Mouse (Mus musculus): ENCODE results near the gene Pin1.

Pin1 gene

DNA sequence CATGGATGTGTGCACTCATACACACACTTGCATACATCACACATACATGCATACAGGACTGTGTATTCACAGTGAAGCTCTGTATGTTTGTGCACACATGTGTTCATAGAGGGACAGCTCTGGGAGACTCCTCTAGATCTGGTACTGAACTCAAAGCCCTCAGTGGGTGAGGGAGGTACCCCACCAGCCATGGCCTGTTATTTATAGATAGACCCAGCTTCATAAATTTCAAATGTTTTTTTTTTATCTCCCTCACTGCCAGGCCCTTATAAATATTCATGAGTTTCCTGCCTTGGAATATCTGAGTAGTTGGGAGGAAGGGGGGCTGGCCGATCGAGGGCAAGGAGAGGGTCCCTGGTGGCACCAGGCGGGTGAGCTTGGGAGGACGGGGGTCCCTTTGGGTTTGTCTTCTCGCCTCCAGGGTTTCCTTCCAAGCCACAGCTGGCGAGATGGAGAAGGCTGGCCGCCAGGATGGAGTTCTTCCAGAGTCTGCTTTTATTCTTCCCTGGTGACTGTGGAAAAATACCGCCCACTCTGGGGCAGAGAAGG lies 52.0 kb downstream of the Pin1 start:
- no peak for DNase-seq (ENCODE audit: low spot score in 2 of 2)

DNA sequence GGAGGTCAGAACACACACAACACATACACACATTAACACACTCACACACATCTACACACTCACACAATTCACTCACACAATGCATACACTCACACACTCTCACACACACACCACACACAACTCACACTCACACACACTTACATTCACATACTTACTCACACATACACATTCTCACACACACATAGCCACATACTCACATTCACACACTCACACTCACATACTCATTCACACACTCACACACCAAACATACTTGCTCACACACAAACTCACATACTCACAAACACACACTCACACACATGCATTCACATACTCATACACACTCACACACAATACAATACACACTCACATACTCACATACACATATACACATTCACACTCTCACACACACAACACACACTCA lies 53.5 kb downstream of the Pin1 start:
- DNase-seq (ENCODE audit: low spot score in 2 of 2), result no peak

DNA sequence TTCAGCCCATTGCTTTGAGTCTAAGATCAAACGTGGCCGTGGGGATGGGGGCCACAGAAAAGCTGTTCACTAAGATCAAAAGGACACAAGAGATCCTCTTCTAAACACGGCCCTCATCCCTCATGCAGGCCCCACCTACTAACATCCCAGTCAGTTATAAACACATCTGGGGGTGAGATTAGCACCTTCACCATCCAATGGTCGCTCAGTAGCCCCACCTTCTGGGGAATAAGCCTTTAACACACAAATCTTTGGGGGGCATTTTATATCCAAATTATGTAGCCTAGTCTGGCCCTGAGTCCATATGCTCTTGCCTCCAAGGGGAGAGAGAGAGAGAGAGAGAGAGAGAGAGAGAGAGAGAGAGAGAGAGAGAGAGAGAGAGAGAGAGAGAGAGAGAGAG lies 54.1 kb downstream of the Pin1 start:
- DNase-seq (ENCODE audit: low spot score in 2 of 2), result peak in 1 of 2 experiments; percentile 33

DNA sequence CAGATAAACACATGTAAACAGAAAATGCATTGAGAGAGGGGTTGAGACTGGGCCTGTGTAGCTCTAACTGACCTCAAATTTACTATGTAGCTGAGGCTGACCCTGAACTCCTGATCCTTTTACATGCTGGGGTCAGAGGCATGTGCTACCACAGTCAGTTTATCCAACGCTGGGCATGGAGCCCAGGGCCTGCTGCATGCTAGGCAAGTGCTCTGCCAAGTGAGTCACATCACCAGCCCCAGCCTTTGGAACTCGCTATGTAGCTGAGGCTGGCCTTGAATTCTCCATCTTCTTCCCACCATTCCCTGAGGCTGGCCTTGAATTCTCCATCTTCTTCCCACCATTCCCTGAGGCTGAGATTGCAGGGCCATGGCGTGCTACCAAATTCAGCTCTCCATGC lies 58.6 kb downstream of the Pin1 start:
- DNase-seq (ENCODE audit: low spot score in 2 of 2), result no peak

DNA sequence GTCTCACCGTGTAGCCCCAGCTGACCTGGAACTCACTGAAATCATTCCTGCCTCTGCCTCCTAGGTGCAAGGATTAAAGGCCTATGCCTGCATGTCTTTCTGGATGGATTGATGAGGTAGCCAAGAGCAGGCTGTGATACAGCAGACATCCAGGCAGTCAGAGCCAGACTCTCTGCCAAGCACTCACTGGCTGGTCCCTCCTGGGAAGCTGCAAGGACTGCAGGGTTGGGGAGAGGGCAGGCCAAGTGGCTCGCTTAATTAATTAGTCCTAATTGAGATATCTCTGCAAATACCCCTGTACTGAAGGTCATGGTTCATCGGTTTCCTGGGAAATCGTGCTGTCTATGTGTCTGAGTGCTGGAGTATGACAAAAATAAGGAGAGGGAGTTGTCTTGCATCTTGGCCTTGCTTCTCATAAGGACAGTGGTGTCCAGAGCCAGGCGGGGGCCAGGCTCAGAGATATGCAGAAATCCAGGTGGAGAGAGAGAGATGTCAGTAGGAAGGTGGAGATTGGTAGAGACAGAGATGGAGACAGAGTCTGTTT lies 61.1 kb downstream of the Pin1 start:
- DNase-seq (ENCODE audit: low spot score in 2 of 2), result no peak

DNA sequence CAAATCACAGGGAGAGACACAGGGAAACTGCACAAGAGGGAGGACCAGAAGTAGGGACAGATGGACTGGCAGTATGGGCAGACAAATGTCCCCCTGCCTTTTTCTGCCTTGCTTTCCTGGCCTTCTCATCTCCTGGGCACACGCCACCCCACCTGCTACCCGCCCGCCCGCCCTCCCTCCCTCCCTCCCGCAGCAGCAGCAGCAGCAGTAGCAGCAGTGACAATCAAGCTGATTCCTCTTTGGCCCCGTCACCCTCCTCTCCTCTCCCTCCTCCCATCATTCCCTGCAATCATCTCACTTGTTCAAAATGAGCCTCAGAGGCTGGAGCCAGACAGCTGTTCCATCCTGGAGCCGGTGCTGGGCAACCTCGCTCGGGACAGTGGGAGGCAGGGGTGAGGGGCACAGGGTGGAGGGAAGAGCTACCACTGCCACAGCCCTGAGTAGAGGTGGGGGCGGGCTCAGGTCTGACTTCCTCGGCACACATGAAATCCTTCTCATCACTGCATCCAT lies 61.6 kb downstream of the Pin1 start:
- no peak for DNase-seq (ENCODE audit: low spot score in 2 of 2)

DNA sequence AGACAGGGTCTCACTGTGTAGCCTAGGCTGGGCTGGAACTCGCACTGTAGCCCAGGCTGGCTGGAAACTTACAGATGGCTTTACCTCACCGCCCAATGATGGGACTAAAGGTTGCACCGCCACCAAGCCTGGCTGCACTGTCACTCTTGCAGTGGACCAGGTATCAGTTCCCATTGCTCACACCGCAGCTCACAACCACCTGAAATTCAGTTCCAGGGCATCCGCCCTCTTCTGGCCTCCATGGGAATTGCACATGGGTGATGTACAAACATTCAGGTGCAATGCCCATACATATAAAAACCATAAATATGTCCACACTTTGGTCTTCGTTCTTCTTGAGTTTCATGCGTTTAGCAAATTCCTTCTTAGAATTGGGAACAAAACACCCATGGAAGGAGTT lies 63.4 kb downstream of the Pin1 start:
- peak in 1 of 2 experiments; percentile 11 for DNase-seq (ENCODE audit: low spot score in 2 of 2)

Measured in thymus, postnatal 10 days (tissue).